Mouse (Mus musculus) liver, embryonic 11.5 days (tissue): Measurements from ENCODE around the gene Speer4a. TPM values are rescaled to one million over a fixed set of nuclear protein-coding genes. Genes with fewer than 3 reads are reported as not detected.
"Not testable (repeated sequence)": the region's sequence is repeated elsewhere in the genome, so short reads cannot be mapped to it uniquely, and the experiment has no call there.

Source experiments
- ATAC-seq: fragments of 200-750 bp; cut with Nextera tagmentation; replicated peaks from 2 replicates; pipeline ENCODE4 v1.8.0; 2017; ENCODE audit warnings: moderate number of reproducible peaks, mild to moderate bottlenecking, moderate TSS enrichment, moderate library complexity; ENCODE audit not compliant: low FRiP score
- DNase-seq: peaks from one replicate; pipeline ENCODE4 v3.0.0-alpha.2; 2017; ENCODE audit warnings: low spot score
- H3K27ac ChIP-seq: fragments of 300-500 bp; sonication (generic); 2 replicates; pipeline ENCODE4 v1.5.1; 2014; ENCODE audit warnings: mild to moderate bottlenecking, low read depth, low read length, control low read depth
- H3K27me3 ChIP-seq: fragments of 300-500 bp; sonication (generic); replicated peaks from 2 replicates; pipeline ENCODE4 v1.6.1; 2014; ENCODE audit warnings: low read length, mixed read lengths; ENCODE audit not compliant: control insufficient read depth, insufficient read depth
- H3K36me3 ChIP-seq: fragments of 300-500 bp; sonication (generic); 2 replicates; pipeline ENCODE4 v1.6.1; 2014; ENCODE audit warnings: mild to moderate bottlenecking, low read length, moderate library complexity, mixed read lengths; ENCODE audit not compliant: control insufficient read depth, insufficient read depth
- H3K4me1 ChIP-seq: fragments of 300-500 bp; sonication (generic); replicated peaks from 2 replicates; pipeline ENCODE4 v1.6.1; 2014; ENCODE audit warnings: low read length, mixed read lengths; ENCODE audit not compliant: control insufficient read depth, insufficient read depth
- H3K4me2 ChIP-seq: fragments of 300-500 bp; sonication (generic); 2 replicates; pipeline ENCODE4 v1.6.1; 2014; ENCODE audit warnings: mild to moderate bottlenecking, control low read depth, moderate library complexity
- H3K4me3 ChIP-seq: fragments of 300-500 bp; sonication (generic); 2 replicates; pipeline ENCODE4 v1.5.1; 2014; ENCODE audit warnings: low read depth, low read length, control low read depth
- H3K9ac ChIP-seq: fragments of 300-500 bp; sonication (generic); 2 replicates; pipeline ENCODE4 v1.6.1; 2014; ENCODE audit warnings: low read depth, low read length, control low read depth
- H3K9me3 ChIP-seq: fragments of 300-500 bp; sonication (generic); 2 replicates; pipeline ENCODE4 v1.6.1; 2016; ENCODE audit warnings: low read length, inconsistent platforms, mixed read lengths; ENCODE audit not compliant: control insufficient read depth
- WGBS: fragments of 180-500 bp; shearing (Covaris S2); extraction: QIAGEN DNeasy Blood & Tissue Kit; methylation state at CpG from one replicate; pipeline ENCODE4 v1.1.7; 2014; 5-methylcytosine and 5-hydroxymethylcytosine counted together
- polyA plus RNA-seq: library from polyadenylated mRNA; unstranded; fragments of >200 nt; fragmentation: Nextera tagmentation; extraction: Ambion mirVana; gene quantifications from 2 replicates; pipeline ENCODE4 v1.2.1, GENCODE M21; 2014

Speer4a gene
- polyA plus RNA-seq, result 0.11 TPM in 1 of 2 replicates, not detected in the other

DNA sequence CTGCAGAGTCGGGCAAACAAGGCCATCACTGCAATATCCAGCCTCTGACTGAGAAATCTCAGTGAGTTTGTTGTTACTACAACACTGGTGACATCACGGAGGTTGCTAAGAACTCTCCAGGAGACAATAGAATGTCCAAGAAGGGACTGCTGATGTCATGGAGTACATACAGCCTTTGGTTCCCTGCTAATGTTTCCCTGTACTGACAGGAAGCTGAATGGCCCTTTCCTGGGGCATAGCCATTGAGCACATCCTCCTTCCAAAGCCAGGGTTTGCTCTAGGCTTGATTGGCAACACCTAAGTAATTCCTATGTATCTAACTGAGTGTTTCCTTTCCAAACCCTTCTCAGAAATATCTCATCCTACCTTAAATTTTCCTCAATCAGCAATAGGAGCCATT lies at the start of gene Speer4a:
Gene Speer4a, minus strand, starts transcription at position 101 of the 400 bp plus-strand sequence.
- not testable (repeated sequence) for H3K4me1 ChIP-seq, H3K27me3 ChIP-seq, H3K9me3 ChIP-seq, H3K4me3 ChIP-seq, H3K9ac ChIP-seq, DNase-seq, H3K36me3 ChIP-seq, ATAC-seq, H3K4me2 ChIP-seq, H3K27ac ChIP-seq
- 66% methylated on average over 2 of the region's 2 CpGs for WGBS

DNA sequence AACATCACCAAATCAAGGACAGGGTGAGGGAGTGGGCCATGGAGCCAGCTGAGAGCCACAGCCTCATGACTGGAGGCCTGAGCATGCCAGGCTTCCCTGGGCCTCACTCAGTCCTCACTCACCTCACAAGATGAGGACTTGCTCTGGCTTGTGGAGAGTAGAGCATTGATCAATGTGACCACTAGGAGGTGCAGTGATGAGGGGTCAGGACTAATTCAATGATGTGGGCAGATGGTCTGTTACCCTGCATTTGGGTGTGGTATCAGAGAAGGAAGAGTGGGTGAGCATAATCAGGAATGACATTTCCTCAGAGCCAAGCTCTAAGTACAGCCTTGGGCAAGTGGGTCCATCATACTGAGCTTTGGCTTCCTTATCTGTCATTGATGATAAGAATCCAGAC lies 39.7 kb upstream of the Speer4a start:
- H3K27ac ChIP-seq, ATAC-seq, H3K9me3 ChIP-seq, H3K27me3 ChIP-seq, H3K36me3 ChIP-seq, DNase-seq, H3K4me2 ChIP-seq, H3K9ac ChIP-seq, H3K4me3 ChIP-seq, H3K4me1 ChIP-seq: not testable (repeated sequence)

GRCm38 (mm10) chr5:26070716-26071115 lies 31.4 kb upstream of the Speer4a start:
- H3K4me2 ChIP-seq, result no peak overlapping the region
- DNase-seq (no peak), ATAC-seq (no peak)
- no peaks in the 10 kb centered on the region for H3K4me1 ChIP-seq
- H3K36me3 ChIP-seq, result no peaks in the 10 kb centered on the region
- no peak overlapping the region for H3K4me3 ChIP-seq
- H3K9me3 ChIP-seq, result 0 out of 2 replicates have a peak, but pooled peaks cover 3% of the 10 kb centered on the region
- no peak overlapping the region for H3K27ac ChIP-seq
- no peak overlapping the region for H3K9ac ChIP-seq
- WGBS, result 82% methylated on average over 24 of the region's 24 CpGs
- no peaks in the 10 kb centered on the region for H3K27me3 ChIP-seq

GRCm38 (mm10) chr5:26058481-26058880 lies 19.1 kb upstream of the Speer4a start, which contains the start of gene Gm7347:
Gene Gm7347, minus strand, starts transcription at chr5:26058581.
- no CpG with 5 or more reads among the region's 2 CpGs for WGBS
- not testable (repeated sequence) for DNase-seq, ATAC-seq

DNA sequence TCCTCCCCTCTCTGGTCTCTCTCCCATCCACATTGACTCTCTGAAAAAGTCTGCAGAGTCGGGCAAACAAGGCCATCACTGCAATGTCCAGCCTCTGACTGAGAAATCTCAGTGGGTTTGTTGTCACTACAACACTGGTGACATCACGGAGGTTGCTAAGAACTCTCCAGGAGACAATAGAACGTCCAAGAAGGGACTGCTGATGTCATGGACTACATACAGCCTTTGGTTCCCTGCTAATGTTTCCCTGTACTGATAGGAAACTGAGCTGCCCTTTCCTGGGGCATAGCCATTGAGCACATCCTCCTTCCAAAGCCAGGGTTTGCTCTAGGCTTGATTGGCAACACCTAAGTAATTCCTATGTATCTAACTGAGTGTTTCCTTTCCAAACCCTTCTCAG lies 16.5 kb downstream of the Speer4a start, which contains the start of gene Gm5862:
Gene Gm5862, minus strand, starts transcription at position 101 of the 400 bp plus-strand sequence.
- not testable (repeated sequence) for H3K9me3 ChIP-seq, ATAC-seq, H3K36me3 ChIP-seq, H3K27me3 ChIP-seq, H3K9ac ChIP-seq, H3K4me1 ChIP-seq, H3K4me2 ChIP-seq, H3K27ac ChIP-seq, DNase-seq, H3K4me3 ChIP-seq
- WGBS, result no CpG with 5 or more reads among the region's 3 CpGs

More at GRCm38 (mm10) chr5:26058481-26058880, 19.1 kb upstream of the Speer4a start, which contains the start of gene Gm7347:
- H3K27ac ChIP-seq, H3K9ac ChIP-seq, H3K4me1 ChIP-seq, H3K9me3 ChIP-seq, H3K4me3 ChIP-seq, H3K27me3 ChIP-seq, H3K36me3 ChIP-seq, H3K4me2 ChIP-seq: not testable (repeated sequence)

DNA sequence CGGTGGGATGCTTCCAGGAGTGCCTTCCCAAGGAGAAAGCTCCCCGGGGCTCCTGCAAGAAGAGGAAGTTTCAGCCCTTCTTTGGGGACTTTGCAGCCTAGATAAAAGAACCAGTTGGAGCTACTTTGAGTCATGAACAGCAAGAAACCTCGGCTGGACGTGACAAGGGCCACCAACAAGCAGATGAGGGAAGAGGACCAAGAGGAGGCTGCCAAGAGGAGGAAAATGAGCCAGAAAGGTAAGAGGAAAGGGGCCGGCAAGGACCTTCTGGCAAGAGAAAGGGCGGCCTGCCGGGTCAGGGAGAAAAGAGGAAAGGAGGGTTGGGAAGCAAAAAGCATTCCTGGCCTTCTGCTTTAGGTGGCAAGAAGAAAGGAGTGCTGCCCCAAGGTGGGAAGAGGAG lies 31.7 kb downstream of the Speer4a start:
- 50% methylated on average over 6 of the region's 7 CpGs for WGBS
- H3K9ac ChIP-seq, H3K27ac ChIP-seq, H3K9me3 ChIP-seq, ATAC-seq, H3K27me3 ChIP-seq, H3K4me2 ChIP-seq, H3K4me3 ChIP-seq, H3K4me1 ChIP-seq, H3K36me3 ChIP-seq, DNase-seq: not testable (repeated sequence)

GRCm38 (mm10) chr5:26006937-26007695 lies 32.2 kb downstream of the Speer4a start:
- not testable (repeated sequence) for H3K9me3 ChIP-seq, H3K27ac ChIP-seq, H3K9ac ChIP-seq, H3K27me3 ChIP-seq, H3K36me3 ChIP-seq, H3K4me1 ChIP-seq
- WGBS, result 20% methylated on average over 41 of the region's 45 CpGs
- ATAC-seq (peak; percentile 49), DNase-seq (peak; percentile 54)
- H3K4me3 ChIP-seq, result peak overlapping the region; percentile 32
- H3K4me2 ChIP-seq, result peak overlapping the region; percentile 46

DNA sequence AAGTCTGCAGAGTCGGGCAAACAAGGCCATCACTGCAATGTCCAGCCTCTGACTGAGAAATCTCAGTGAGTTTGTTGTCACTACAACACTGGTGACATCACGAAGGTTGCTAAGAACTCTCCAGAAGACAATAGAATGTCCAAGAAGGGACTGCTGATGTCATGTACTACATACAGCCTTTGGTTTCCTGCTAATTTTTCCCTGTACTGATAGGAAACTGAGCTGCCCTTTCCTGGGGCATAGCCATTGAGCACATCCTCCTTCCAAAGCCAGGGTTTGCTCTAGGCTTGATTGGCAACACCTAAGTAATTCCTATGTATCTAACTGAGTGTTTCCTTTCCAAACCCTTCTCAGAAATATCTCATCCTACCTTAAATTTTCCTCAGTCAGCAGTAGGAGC lies 34.7 kb downstream of the Speer4a start, which contains the start of gene Gm1979:
Gene Gm1979, minus strand, starts transcription at position 101 of the 400 bp plus-strand sequence.
- H3K4me1 ChIP-seq, DNase-seq, H3K4me3 ChIP-seq, H3K36me3 ChIP-seq, H3K27ac ChIP-seq, ATAC-seq, H3K9ac ChIP-seq, H3K9me3 ChIP-seq, H3K27me3 ChIP-seq, H3K4me2 ChIP-seq: not testable (repeated sequence)
- WGBS, result 80% methylated on average over 1 of the region's 2 CpGs

DNA sequence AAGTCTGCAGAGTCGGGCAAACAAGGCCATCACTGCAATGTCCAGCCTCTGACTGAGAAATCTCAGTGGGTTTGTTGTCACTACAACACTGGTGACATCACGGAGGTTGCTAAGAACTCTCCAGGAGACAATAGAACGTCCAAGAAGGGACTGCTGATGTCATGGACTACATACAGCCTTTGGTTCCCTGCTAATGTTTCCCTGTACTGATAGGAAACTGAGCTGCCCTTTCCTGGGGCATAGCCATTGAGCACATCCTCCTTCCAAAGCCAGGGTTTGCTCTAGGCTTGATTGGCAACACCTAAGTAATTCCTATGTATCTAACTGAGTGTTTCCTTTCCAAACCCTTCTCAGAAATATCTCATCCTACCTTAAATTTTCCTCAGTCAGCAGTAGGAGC lies 50.8 kb downstream of the Speer4a start, which contains the start of gene Gm21698:
Gene Gm21698, minus strand, starts transcription at position 101 of the 400 bp plus-strand sequence.
- H3K36me3 ChIP-seq, H3K9ac ChIP-seq, H3K27me3 ChIP-seq, DNase-seq, H3K4me3 ChIP-seq, H3K9me3 ChIP-seq, H3K4me2 ChIP-seq, H3K4me1 ChIP-seq, ATAC-seq, H3K27ac ChIP-seq: not testable (repeated sequence)
- no CpG with 5 or more reads among the region's 3 CpGs for WGBS
